Mouse (Mus musculus): ENCODE measurements at regions not wholly inside any gene's neighbourhood (a gene's known extent, or its start where the extent isn't known, plus 50 kb on each side); places are given as distances from the start of the nearest gene placed in this dataset.
"Not testable (repeated sequence)": the region's sequence is repeated elsewhere in the genome, so short reads cannot be mapped to it uniquely, and the experiment has no call there.

DNA sequence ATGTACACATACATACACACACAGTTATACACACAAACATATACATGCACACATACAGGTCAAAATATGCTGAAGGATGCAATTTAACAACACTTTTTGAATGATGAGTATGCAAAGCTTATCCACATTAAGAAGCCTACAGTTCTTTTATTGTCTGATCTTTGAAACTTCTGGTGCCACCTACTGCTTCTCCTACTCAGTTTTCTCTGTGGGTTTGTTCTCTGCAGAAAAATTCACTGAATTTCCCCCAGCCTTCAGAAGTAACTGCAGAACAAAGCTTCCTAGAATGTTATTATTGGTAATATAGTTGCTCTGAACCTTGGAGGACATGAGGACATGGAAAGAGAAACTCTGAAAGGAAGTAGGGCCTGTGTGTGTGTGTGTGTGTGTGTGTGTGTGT lies 233.1 kb upstream of the Zpld1 start:
- no peak for ATAC-seq (replicated peaks; ENCODE audit: low FRiP score, low TSS enrichment, poor library complexity, severe bottlenecking)

DNA sequence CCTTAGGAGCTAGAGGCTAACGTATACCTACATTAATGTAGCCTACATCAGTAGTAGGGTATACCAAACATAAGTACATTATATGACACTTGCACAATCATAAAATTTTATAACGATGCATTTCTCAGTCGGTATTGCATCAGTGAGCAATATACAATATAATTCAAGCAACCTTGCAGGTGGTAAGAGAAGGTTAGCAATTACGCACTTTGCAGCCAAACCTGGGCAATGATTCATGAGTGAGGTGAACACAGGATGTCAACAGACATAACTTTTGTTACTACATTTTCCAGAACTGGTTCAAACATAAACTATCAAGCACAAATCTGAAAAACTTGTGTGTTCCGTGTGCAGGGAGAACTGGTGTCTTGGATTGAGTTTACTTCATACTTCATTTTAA lies 229.9 kb upstream of the Zpld1 start:
- no peak for ATAC-seq (replicated peaks; ENCODE audit: low FRiP score, low TSS enrichment, poor library complexity, severe bottlenecking)

DNA sequence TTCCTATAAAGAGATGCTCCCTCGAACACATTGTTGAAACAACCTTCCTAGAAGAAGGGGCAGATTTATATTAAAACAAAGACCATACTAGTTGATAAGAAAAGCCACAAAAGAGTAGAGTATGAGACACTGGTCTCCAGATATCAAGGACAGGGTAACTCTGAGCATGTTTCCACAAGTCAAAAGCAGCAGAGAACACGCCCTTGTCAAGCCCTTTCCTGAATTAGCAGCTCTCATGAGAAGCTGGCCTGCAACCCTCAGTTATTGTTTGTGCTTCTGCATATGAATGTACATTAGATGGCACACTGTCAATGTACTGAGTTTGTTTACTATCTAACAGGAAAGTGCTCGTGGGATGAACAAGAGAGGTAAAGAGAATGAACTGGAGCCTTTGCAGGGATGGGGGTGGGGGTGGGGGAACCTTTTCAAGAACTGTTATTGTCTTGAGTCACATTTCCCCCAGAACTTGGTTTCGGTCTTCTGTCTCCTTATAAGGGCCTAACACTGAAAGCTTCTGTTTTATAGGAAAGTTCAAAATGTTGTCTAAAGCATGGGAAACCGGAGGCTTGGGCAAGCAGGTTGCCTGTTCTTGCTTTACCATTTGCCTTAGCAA lies 228.6 kb upstream of the Zpld1 start:
- ATAC-seq (replicated peaks; ENCODE audit: low FRiP score, low TSS enrichment, poor library complexity, severe bottlenecking) = no peak

DNA sequence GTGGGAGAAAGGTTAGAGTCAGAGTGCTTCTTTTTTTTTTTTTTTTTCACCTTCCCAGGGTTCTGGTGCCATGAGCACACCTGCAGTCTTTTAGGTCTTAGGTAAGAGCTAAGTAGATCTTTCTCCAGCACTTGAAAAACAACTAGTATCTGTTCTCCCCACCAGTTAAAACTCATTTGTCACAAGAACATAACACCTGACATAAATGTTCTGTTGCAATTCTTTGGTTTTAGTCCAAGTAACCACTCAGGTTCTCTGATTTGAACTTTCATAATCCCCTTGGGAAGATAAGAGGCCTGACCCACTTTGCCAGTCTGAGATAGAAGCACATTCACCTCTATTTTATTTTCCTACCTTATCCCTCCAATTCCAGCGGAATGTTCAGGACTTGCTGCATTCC lies 225.5 kb upstream of the Zpld1 start:
- no peak for ATAC-seq (replicated peaks; ENCODE audit: low FRiP score, low TSS enrichment, poor library complexity, severe bottlenecking)

DNA sequence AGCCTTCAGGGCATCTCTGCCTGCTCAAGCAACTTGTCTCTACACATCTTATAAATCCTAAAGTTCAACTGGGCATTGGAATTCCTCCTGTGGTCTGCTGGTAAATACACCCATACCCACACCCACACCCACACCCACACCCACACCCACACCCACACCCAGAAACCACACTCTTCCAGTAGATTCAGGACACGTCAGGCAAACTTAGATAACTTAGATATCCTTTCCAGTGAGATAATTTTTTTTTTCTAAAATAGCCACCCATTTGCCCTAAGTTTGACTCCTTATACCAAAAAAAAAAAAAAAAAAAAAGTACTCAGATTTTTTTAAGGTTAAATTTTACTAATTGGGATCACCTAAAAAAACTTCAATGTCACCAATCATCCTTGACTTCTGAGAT lies 224.5 kb upstream of the Zpld1 start:
- ATAC-seq (replicated peaks; ENCODE audit: low FRiP score, low TSS enrichment, poor library complexity, severe bottlenecking) = no peak

DNA sequence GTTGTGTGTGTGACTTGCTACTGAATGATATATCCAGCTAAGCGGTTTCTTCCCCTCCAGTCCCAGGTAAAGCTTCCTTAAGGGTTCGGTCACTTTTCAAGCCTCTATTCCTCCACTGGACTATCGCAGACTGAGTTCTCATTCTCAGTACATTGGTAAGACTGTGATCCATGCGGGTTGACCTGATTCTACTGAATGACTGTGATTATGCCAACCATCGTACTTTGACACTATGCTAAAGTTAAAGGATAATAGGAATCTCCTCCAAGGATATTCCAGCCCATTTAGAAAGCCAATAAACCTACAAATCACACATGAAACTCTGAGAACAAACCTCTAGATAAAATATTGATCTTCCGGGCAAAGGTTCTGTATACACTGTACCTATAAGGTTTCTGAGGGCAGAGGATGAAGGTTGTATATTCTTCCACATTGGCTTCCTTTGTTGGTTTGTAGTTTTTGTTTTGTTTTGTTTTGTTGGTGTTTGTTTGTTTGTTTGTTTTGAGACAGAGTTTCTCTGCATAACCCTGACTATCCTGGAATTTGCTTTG lies 223.7 kb upstream of the Zpld1 start:
- ATAC-seq (replicated peaks; ENCODE audit: low FRiP score, low TSS enrichment, poor library complexity, severe bottlenecking) = no peak

DNA sequence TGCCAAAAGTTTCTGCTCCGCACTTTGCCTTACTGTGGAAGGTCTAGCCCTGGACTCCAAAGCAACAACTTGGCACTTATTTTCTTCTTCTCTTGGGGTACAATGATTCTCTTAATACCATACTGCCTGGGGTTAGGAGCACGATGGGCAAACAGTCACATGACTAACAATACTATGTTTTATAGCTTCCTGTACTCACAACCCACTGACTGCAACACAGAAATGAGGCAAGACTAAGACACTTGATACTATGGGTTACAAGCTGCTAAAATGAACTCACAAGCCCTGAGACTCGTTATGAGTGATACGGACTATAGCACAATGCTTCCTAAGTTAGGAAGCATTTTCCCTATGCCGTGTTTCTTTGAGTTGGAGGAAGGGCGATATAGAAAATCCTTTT lies 222.3 kb upstream of the Zpld1 start:
- ATAC-seq (replicated peaks; ENCODE audit: low FRiP score, low TSS enrichment, poor library complexity, severe bottlenecking) = no peak

DNA sequence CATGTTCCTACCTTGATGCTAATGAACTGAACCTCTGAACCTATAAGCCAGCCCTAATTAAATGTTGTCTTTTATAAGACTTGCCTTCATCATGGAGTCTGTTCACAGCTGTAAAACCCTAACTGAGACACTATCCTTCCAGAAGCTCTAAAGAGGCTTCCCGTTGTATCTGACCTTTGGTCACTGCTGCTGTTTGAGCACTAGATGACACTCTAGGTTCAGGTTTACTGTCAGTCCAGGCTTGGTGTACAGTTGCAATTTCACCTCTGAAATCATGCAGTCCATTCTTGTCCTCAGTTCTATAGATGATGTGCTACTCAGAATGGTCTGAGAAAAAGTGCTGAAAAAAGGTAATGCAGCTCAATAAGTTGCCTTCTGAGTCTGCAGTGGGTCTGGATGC lies 221.9 kb upstream of the Zpld1 start:
- ATAC-seq (replicated peaks; ENCODE audit: low FRiP score, low TSS enrichment, poor library complexity, severe bottlenecking) = peak; percentile 49; the same call in 1 of the 2 replicates

DNA sequence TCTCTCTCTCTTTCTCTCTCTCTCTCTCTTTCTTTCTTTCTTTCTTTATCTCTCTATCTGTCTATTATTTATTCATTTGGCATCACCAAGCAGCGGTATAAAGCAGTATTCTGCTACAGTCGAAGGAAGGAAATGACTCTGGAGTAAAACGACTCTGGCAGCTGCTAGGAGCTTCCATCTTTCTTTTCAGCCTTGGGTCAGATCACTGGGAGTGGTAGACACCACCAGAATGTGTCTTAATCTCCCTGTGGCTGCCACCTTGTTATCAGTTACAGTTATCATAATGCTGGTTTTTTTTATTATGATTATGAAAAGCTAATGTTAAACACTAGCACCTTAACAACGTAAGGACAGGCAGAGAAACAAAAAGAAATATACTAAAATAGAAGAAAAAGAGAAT lies 219.2 kb upstream of the Zpld1 start:
- ATAC-seq (replicated peaks; ENCODE audit: low FRiP score, low TSS enrichment, poor library complexity, severe bottlenecking) = peak; percentile 67; the same call in 1 of the 2 replicates

DNA sequence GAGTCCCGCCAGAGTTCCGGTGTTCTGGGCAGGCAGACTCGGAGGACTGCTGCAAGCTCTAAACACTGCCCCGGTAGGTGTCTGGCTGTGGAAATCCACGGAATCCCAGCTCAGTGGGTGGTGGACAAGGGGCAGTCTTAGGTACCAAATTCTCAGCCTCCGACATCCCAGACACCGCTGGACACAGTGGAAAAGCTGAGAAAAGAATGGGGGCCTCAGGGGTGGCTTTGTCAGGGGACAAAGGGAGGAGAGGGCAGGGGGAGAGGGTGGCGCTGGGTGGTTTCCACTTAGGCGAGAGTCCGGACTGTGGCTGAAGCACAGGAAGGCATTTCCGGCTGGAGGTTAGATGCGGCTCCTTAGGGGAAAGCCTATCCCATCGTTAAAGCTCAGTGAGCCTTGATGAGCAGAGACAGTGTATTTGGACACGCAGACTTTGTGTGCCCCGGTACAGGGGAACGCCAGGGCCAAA lies 217.5 kb upstream of the Zpld1 start:
- ATAC-seq (replicated peaks; ENCODE audit: low FRiP score, low TSS enrichment, poor library complexity, severe bottlenecking) = no peak

DNA sequence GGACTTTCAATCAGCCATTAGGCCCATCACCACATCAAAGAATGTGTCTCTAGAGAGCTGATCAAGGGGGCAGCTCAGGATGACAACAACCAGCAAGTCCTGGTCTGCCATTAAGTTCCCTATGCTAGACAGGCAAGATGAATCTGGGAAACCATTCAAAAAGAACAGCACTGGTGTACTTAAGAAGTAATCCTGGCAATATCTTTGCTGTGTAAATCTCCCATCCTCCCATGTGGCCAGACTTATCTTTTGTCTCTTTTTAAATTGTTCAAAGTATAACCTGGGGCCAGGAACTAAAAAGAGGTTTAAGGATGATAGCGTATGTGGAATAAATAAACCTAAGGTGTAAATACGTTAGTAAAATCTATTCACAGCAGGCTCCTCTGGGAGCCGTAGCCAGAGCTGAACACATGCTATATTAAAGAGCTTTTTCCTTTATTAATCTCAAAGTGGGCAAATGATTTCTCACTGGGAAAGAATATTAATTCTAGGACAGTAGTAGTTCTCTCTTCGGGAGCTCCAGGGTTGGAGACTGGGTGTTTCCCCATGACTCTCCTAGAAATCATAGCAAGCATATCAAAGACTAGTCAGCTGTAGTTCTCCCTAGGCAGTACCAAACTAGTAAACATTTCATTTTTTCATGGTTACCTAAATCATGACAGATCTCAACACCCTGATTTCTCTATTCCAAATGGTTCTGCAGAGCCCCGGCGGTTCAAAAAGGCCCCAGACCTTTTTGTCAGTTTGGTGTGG lies 216.8 kb upstream of the Zpld1 start:
- no peak for ATAC-seq (replicated peaks; ENCODE audit: low FRiP score, low TSS enrichment, poor library complexity, severe bottlenecking)

DNA sequence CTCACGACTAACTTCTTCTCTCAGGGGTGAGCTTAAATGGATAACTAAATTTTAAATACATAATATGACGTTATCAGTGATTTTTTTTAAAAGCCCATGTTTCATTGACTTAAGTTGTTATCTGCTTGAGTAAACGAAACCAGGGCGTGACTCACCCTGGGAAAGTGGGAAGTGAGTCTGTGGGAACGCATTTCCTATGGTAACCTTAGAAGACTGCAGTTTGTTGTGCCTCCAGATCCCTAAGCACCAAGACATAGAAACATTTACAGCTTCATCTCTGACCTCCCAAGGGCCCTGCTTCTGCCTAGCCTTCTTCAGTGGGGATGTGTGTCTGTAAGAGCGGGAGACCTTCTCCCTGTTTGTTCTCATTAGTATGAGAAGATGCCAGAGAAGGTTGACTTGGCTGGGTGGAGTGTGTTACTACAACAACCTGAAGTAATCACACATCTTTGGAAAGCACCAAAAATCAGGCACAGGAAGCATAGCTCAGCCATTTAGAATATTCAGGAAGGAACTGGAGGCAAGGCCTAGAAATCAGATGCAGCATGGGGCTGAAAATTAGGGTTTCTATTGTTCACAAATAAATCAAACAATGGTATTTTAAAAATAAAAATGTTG lies 207.1 kb upstream of the Zpld1 start:
- no peak for ATAC-seq (replicated peaks; ENCODE audit: low FRiP score, low TSS enrichment, poor library complexity, severe bottlenecking)

DNA sequence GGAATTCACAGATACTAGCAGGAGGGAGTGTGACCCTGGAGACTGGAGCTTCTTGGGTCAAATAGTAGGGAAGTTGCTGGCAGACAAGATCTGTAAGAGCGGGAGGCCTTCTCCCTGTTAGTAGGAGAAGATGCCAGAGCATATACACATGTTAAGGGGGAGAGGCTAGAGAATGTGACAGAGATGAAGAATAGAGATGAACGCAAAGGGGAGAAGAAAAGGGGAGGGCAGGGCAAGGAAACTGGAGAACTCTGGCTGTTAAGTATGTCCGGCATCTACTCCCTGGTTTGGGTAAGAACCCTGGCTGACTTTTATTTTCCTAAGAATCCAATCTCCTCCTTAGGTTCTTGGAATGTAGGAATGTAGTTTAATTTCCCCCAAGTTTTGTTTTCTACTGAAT lies 206.5 kb upstream of the Zpld1 start:
- ATAC-seq (replicated peaks; ENCODE audit: low FRiP score, low TSS enrichment, poor library complexity, severe bottlenecking) = no peak

DNA sequence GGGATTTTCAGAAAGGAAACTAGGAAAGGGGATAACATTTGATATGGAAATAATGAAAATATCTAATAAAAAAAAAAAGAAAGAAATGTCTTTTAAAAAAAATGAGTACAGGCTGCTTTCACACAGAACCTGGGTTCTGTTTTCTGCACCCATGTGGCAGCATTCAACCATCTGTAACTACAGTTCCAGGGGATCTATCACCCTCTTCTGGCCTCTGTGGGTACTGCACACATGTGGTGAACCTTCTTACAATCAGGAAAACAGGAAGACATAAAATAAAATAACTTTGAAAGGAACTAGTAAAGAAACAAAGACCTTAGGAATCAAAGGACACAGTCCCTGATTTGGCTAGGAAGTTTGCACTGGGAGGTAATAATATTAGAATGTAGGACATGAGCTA lies 205.5 kb upstream of the Zpld1 start:
- no peak for ATAC-seq (replicated peaks; ENCODE audit: low FRiP score, low TSS enrichment, poor library complexity, severe bottlenecking)

DNA sequence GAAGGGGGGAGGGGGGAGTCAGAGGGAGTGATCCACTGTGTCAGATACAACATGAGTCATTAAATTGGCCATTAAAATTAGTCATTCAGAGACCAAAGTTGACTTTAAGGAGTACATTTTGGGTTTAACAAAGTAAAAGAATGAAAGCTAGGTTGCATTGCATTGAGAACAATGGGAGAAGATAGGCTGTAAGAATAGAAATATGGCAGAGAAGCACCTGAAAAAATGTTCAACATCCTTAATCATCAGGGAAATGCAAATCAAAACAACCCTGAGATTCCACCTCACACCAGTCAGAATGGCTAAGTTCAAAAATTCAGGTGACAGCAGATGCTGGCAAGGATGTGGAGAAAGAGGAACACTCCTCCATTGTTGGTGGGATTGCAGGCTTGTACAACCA lies 202.0 kb upstream of the Zpld1 start:
- not testable (repeated sequence) for ATAC-seq (replicated peaks; ENCODE audit: low FRiP score, low TSS enrichment, poor library complexity, severe bottlenecking)

DNA sequence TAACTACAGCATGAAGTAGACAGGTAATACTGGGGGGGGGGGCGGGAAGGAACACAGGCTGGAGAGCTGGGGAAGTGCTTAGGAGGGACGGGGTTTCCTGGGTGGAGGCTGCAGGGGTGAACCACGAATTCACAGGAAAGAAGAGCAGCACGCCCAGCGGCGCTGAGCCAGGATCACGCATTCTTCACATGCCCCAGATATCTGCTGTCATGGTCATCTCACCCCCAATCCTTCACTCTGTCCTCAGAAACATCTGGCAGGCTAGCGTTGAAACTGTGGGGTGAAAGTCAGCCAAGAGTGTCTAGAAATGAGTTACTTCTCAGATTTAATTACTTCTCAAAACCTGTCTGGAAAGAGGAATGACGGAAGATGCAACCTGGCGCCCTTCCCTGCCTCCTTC lies 197.3 kb upstream of the Zpld1 start:
- no peak for ATAC-seq (replicated peaks; ENCODE audit: low FRiP score, low TSS enrichment, poor library complexity, severe bottlenecking)

DNA sequence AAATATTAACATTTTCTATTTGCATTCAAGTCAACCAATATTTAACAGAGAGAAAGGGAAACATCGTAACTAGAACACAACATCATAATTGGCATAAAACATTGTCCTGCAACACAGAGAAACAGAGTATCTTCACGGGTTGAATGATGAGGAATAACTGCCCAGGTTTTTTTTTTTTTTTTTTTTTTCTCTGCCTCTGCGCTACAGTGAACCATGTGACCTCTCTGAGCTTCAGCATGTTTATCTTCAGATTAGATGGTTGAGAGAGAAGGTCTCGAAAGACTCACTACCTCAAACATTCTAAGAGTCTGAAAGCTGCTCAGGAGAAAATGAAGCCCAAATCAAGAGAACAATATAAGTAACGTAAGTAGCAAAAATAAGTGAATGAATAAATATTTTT lies 196.4 kb upstream of the Zpld1 start:
- no peak for ATAC-seq (replicated peaks; ENCODE audit: low FRiP score, low TSS enrichment, poor library complexity, severe bottlenecking)

DNA sequence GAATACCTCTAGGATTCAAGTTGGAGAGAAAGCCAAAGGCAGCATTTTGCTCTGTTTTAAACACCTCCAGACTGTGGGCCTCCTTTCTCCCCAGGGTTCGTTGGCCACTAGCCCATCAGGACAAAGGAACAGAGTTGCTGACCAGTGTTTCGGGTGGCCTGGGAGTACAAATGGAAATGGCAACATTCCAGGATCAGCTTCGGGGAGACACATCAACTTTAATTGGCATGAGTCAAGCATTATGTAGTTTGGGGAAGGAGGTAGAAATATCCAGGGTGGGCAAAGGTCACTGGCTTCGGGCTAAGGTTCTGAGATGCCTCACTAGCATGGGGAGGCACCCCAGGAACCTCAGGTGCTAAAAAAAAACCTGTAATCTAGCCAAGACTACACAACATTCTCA lies 194.3 kb upstream of the Zpld1 start:
- ATAC-seq (replicated peaks; ENCODE audit: low FRiP score, low TSS enrichment, poor library complexity, severe bottlenecking) = no peak

DNA sequence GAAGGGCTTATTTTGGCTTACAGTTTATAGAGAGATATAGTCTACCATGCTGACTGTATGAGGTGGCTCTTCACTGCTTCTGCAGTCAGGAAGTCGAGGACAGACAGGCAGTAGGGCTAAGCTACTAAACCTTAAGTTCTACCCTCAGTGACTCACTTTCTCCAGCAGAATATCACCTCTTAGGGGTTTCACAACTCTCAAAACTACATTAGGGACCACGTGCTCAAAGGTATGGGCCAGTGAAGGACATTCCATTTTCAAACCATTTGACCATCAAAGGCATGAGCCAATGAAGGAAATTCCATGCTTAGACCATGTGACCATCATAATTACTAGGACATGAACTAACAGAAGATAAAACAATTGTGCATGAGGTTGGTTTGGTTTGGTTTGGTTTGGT lies 186.6 kb upstream of the Zpld1 start:
- no peak for ATAC-seq (replicated peaks; ENCODE audit: low FRiP score, low TSS enrichment, poor library complexity, severe bottlenecking)

DNA sequence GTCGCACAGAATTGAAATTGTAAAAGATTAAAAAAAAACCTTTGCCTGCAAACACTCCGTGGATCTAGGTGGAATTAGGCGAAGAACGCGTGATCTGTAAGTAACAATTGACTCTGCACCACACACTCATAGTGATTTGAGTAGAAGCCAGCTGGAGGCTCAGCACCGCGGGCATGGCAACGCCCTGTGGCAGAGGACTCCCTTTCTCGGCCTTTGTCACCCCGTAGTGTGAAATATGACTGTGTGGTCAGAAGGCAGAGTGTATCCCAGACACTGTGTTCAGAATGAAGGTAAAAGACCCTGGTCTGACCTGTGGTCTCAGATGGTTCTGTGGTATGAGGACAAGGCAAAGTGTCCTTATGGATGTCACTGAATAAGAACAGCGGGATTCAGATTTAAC lies 183.0 kb upstream of the Zpld1 start:
- no peak for ATAC-seq (replicated peaks; ENCODE audit: low FRiP score, low TSS enrichment, poor library complexity, severe bottlenecking)

DNA sequence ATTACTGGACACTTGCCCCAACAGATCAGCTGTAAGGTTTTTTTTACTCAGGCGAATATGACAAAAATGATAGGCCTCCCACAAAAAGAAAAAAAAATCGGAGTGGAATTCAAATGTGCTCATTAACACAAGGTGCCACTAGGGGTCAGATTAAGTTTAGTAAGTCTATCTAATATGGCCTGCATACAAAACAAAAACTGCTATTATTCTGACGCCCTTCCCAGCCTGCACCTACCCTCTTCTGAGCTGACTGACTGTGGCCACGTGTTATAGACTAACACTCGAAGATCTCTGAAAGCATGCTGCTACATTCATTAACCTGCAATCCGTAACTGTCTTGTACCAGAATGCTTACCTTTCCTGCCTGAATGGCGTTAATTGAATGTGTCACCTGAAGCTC lies 182.5 kb upstream of the Zpld1 start:
- peak; percentile 74 for ATAC-seq (replicated peaks; ENCODE audit: low FRiP score, low TSS enrichment, poor library complexity, severe bottlenecking)
